Mouse (Mus musculus): ENCODE measurements at regions not wholly inside any gene's neighbourhood (a gene's known extent, or its start where the extent isn't known, plus 50 kb on each side); places are given as distances from the start of the nearest gene placed in this dataset.

DNA sequence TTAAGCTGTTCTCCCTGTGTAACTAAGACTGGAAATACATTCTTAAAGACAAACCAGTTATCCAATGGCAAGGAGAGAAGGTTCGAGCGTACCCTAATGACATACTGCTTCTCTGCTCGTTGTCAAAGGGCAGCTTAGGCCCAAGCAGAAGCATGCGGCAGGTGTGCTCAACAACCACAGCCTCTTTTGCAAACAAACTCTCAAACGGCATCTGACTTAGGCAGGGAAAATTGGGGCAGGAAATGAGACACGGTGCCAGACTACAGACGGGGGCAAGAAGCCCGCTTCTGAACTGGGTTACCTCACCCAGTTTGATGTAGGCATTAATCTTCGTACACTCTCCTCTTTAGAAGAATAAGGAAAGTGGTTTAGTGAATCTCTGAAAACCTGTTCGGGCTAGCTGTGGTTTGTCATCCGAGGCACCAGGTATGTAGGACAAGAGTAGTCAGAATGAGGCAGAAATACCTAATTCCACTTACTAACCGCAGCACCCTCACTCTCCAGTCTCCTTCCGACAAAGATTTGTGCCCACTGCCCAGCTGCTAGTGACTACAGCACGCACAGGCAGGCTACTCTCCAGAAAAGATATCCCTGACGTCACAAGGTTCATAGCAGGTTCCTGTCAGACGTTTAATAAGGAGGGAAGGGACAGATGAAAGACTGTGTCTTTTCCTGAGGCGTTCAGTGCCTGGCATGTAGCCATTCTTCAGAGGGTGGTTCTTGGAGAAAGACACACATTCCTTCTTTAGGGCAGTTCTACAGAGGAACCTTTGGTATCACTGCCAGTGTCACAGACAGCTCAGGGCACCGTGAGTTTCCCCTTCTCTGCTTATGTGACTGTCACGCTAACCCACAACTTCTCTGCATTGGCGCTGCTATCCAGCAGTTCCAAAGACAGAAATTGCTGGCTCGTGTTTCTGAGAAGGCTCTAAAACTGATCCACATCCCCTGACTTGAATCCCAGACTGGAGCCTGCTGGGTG is 175.8 kb downstream of the Tmx1 start:
- DNase-seq (ENCODE audit: low spot score in 2 of 2), result peak; percentile 26 to 40

DNA sequence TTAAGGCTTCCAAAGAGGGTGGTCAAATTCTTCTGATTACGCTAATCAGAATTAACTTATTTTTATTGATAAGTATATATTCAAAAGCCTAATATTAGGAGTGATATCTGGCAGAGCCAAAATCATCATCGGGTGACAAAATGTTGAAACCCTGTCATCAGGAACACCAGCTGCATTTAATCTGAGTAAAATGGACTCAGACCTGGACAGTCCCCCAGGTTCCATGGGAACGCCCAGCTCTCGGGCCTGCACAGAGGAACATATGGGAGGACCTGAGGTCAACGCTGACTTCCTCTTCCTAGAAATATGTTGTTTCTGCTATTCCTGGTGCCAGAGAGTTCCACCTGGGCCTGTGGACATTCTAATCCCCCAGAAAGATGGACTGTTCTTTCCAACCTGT is 176.5 kb downstream of the Tmx1 start:
- no peak for DNase-seq (ENCODE audit: low spot score in 2 of 2)

DNA sequence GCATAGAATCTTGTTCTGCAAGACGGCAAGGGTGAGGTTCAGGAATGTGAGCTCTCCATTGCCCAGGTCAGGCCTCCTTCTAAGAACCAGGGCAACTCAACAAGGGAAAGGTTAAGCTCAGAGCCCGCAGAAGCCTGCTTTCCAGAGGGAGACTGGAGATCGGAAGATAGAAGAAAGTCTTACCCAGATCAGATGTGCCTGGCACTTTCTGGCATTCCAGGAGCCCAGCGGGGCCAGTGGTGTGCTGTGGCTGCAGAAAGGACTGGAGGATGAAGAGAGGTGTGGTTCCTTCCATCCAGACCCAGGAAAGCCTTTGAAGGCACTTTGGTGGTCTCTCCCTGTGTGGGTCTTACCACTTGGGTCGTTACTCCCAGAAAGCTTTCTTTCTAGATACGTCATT is 178.4 kb downstream of the Tmx1 start:
- no peak for DNase-seq (ENCODE audit: low spot score in 2 of 2)

DNA sequence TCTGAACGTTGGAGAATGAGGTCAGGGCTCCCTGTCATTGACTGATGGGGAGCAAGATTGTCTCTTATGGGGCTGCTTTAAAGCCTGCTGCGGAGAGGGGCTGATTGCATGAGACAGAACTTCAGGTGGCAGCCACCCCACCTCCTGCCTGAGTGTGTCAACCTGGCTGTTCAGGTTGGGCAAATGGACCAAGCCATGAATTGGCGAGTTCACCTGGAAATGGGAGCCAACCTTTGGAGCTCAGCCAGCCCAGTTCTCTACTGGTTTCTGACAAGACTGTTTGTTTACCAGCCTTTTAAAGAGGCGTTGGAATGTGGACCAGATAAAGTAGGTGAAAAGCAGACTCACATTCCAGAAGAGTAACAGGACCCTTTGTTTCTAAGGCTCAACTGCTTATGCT is 180.3 kb downstream of the Tmx1 start:
- DNase-seq (ENCODE audit: low spot score in 2 of 2), result peak in 1 of 2 experiments; percentile 37

DNA sequence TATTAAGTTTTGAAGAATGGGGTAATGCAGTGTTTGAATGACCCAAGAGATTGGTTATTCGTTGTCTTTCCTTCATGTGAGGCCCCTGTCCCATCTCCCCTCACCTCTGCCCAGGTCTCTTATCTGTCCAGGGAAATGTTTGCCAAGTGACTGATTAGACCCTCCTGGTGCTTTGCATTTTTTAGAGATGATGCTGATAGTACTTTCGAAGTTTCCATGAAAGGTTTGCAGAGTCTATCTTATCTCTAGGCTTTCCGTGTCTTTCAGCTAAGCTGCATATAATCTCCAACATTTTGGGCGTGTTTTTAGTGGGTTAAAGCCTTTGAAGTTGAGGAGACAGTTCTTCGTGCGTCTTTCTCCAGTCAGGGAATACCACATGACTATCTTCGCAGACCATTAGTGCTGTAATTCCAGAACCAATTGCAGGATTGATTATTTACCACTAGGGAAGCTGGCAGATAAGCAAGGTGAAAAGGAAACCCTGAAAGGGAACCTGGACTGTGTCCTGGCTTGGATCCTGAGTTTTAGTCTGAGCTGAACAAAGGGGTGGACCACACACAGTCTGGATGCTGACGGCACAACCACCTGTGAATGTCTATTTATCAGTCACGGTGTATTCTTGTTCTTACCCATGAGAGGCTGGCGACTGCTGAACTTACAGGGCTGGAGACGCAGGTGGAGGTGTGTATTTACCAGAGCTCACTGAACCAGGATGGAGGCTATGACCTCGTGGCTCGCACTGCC is 180.9 kb downstream of the Tmx1 start:
- no peak for DNase-seq (ENCODE audit: low spot score in 2 of 2)

DNA sequence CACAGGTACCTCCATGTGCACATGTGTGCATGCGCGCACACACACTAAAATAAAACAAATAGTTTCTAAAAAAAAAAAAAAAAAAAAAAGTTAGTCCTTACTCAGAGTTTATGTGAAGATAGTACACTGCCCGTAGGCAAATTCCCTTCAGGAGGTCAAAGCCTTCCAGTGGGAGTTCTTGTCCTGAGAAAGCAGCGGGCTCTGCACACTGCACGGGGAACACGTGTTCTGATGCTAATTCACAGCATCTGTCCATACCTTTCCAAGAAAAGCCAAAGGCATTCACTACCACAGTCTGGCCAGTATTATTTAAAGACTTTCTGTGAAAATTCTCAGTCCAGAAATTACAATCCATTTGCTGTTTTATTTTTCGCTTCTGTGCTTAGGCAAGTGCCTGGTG is 183.1 kb downstream of the Tmx1 start:
- DNase-seq (ENCODE audit: low spot score in 2 of 2), result no peak

DNA sequence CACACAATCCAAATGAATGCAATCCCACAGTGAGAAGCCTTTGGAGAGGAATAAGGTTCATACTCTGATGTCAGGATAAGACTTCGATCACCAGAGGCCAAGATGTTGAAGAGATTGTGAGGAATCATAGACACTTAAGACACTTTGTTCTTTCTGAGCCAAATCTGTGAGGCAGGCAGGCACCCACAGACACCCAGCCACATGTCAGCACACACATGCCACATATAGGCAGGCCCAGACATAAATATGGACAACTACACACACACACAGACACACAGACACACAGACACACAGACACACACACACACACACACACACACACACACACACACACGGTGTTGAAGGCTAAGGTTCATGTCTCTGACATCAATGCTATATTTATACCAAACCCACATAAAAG is 185.1 kb upstream of the Frmd6 start:
- DNase-seq (ENCODE audit: low spot score in 2 of 2), result no peak

DNA sequence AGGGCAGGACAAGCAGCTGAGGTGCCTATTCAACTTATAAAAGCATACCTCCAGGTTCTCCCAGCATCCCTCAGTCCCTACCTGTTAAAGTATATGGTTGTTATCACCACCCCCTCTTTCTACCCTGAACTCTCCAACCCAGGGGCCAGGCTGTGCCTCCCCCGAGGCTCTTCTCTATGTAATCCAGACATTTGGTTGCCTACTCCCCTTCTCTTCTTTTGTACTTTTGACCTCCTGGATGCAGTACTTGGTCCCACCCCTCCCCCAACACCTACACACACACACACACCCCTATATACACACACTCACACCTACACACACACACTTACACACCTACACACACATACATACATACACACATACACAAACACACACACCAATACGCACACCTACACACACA is 180.4 kb upstream of the Frmd6 start:
- DNase-seq (ENCODE audit: low spot score in 2 of 2), result no peak

DNA sequence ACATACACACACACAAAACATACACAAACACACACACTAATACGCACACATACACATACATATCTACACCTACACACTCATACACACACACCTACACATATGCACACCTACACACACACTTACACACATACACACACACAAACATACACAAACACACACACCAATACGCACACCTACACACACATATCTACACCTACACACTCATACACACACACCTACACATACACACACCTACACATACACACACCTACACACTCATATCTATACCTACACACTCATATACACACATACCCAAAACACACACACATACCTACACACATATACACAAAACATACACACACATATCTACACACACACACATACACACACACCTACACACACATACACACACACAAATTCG is 179.9 kb upstream of the Frmd6 start:
- DNase-seq (ENCODE audit: low spot score in 2 of 2), result no peak

DNA sequence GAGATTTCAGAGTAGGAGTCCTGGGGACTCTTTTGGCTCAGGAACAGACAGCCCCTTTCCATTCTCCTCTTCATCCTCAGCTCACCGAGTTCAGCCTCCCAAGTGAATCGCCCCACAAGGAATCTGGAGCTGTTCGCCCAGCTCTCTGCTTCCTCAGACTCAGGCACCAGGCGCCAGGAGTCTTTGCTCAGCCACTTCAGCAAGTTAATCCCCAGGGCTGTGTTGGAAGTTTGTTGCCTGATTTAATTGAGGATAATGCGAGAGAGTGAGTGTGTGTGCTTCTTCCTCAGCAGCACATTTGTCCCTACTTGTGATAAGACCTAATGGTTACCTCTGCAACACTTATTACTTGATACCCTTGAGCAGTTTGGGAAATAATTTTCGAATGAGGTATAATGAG is 177.8 kb upstream of the Frmd6 start:
- no peak for DNase-seq (ENCODE audit: low spot score in 2 of 2)

DNA sequence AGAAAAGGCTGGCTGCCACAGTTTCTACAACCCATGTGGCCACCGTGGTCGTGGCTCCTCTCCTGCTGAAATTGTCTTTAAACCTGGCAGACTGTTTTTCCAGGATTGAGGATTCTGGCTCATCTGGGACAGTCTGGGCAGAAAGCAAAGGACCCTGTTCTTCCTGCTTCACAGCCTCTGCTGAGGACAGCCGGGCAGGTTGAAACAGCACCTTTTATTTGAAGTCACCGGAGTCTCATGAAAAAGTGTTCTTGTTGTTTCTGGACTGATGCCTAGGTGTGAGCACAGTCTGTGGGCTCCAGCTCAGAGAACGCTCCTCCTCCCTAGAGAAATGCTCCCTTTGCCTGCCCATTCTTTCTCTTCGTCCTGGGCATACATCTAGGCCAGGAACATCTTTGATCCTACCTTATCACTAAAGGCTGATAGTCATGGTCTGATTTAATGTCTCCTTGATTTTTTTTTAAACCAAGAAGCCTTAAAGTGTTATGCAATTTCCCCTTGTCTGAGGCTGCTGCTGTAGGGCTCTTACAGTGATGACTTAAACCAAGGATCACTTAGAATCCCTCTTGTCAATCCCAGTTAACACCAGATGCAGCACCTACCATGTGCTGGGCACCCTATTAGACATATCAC is 177.0 kb upstream of the Frmd6 start:
- DNase-seq (ENCODE audit: low spot score in 2 of 2), result peak; percentile 61 to 64

DNA sequence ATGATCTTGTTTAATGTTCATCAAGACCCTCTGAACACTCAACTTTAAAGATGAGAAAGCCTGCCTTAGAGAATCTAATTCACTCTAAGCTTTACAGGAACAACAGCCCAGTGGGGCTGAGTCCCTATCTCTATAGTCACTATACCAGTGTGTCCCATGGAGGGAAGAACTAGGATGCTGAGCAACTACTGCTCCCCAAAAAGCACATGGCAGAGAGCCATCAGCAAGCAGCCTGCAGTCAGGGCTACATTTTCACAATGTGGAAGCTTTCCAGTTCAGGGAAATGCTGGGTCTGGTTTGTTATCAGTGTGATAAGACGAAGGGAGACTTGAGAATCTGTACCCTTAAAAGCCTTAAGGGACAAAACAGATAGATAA is 176.5 kb upstream of the Frmd6 start:
- no peak for DNase-seq (ENCODE audit: low spot score in 2 of 2)

DNA sequence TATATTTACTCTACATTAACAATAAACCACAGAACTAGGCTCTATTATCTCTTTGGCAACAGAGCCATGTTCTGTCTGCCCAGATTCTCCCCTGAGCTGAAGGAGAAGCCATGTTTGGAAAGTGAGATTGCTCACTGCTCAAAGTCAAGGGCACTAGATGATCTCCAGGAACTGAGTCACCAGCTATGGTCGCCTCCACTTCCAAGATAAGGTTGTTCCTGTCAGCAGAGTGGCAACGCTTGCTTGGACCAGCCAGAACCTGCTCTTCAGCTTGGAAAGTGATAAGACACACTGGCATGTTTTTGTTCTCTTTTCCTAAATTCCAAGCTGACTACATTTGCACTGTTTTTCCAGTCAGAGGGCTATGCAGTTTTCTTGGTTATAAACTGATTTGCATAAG is 175.6 kb upstream of the Frmd6 start:
- peak in 1 of 2 experiments; percentile 41 for DNase-seq (ENCODE audit: low spot score in 2 of 2)

DNA sequence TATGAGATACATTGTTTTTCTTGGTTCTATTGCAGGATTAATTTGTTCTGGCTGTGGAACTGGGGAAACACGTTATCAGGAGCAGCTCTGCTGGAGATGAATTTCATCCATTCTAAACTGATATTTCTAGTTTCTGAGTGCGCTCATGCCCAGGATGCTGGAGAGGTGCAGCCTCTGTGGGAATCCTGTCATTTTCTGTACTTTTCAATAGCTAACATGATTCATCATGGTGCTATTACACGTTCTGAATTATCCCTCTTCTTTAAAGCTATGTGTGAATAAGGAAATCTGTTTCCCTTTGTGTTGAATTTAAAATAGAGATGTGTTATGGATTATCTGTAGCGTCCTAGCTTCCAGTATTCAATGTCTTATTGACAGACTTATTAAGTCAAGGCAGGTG is 174.8 kb upstream of the Frmd6 start:
- DNase-seq (ENCODE audit: low spot score in 2 of 2), result no peak

DNA sequence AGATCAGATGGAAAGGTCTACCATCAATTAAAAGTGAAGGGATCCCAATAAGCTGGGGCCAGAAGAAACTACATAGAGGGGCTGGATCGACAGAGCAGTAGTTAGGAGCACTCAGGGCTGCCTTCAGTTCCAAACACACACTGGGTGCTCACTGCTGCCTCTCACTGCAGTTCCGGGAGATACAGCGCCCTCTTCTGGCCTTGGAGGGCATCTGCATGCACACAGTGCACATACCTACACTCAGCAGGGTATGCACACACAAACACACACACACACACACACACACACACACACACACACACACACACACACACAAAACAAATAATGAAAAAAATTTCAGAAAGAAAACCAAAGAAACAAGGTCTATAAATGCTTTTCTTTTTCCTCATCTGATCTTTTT is 172.6 kb upstream of the Frmd6 start:
- DNase-seq (ENCODE audit: low spot score in 2 of 2), result no peak

DNA sequence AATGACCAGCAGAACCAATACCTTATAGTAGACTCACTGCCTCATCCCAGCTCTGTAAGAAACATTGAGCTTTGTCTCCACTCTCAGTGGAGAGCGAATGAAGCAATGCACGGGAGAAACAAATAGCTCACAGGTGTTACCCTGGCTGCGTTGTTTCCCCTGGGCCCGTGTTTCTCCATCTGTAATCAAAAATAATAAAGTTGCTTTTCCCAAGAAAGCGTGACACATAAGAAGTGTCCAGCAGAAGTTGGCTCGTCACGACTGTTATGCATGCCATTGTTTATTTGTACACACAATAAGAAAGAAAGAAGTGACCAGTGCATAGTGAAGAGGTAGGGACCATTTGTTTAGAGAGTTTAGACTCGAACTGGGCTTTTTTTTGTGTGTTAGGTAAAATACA is 171.3 kb upstream of the Frmd6 start:
- DNase-seq (ENCODE audit: low spot score in 2 of 2), result no peak

DNA sequence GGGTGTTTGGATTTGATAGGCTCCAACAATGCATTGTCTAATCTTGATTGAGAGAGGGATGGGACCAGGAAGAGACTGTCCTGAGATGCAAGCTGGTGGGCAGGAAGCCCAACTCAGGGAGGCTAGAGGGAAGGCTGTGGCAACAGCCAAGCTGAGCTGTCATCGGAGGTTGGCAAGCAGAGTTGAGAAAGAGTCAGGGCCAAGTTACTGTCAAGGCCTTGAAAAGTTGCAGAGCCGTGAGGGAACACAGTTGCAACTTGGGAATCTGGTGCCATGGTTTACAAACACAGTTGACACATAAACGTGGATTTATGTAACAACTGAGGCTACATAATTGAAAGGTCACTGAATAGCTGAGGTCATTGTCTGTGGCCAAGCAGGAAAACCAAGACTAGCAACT is 170.8 kb upstream of the Frmd6 start:
- DNase-seq (ENCODE audit: low spot score in 2 of 2), result peak; percentile 56 to 82

DNA sequence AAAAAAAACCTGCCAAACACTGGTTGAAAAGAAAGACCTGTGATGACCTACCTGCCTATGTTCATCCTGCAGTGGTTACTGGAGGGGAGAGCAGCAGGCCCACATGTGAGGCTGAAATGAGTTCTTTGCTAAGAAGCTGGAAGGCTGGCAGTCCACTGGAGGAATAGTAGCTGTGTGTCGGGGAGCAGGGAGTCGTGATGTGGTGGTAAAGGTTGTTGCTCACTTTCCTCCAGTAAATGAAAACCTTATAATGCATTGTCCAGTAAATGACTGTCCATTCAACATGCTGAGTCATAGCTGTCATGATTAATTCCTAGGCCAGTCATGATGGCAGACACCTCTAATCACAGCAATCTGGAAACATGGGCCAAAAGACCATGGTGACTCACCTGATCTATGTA is 169.9 kb upstream of the Frmd6 start:
- no peak for DNase-seq (ENCODE audit: low spot score in 2 of 2)

DNA sequence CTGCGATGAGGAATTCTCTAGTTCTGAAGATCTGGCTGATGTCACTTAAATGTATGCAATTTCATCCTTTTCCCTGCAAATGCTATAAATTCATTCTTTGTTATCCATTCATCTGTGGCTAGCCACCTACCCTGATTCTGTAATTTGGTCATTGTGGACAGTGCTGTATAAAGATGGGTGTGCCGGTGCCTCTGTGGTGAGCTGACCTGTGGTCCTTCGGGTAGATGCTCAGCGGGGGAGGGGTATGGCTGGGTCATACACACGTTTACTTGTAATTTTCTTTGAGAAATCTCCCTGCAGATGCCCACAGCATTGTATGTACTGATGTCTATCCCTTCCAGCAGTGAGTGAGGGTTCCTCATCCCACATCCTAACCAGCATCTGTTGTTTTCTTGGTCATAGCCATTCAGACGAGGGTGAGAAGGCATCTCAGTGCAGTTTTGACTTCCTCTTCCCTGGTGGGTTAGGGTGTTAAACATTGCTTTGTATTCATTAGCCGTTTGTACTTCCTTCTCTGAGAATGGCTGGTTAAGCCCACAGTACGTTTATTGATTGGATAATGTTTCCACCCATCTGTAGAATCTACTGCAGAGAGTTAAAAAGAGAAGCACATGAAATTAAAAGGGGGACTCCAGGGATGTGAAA is 169.3 kb upstream of the Frmd6 start:
- DNase-seq (ENCODE audit: low spot score in 2 of 2), result no peak

DNA sequence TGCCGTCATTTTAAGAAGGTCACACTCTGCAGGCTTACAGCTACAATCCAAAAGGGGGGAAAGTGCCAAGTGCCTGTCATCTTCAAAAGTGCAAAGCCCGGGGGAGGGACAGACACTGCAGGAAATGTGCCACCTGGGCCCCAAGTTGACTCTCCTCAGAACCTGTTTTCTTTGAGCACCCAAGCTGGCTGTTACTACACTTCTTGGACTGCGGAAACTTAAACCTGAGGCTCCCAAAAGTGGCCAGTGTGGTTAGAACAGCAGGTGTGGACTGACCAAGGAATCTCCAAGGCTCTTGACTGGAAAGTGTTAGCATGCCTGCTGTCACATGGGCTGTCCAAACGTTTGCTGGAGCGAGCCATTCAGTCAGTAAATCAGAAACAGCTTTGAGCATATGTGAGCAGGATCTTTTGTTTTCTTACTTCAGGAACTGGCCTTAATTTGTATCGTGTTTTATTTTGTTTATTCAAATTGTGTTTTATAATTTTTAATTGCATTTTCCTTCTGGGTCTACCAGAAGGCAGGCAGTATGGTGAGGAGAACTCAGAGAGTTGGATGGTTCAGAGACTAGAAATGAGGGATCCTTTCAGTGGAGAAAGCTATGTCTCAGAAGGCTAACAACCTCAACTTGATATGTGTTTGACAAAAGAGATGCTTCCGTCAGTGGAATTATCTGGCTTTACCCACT is 168.4 kb upstream of the Frmd6 start:
- no peak for DNase-seq (ENCODE audit: low spot score in 2 of 2)

DNA sequence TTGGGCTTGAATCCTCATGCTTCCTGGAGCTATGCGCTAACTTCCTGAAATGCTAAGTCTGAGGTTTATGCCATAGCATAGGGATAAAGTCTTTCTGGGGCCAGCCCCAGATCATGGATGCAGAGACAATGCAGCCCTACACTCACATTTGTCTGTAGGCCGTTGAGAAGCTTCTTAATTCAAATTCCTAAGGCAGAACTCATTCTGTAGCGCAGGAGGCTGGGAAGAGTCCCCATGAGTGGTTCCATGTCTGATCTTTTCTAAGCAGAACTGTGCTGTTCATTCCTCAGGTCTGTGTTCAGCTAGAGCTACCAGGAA is 167.9 kb upstream of the Frmd6 start:
- DNase-seq (ENCODE audit: low spot score in 2 of 2), result no peak

DNA sequence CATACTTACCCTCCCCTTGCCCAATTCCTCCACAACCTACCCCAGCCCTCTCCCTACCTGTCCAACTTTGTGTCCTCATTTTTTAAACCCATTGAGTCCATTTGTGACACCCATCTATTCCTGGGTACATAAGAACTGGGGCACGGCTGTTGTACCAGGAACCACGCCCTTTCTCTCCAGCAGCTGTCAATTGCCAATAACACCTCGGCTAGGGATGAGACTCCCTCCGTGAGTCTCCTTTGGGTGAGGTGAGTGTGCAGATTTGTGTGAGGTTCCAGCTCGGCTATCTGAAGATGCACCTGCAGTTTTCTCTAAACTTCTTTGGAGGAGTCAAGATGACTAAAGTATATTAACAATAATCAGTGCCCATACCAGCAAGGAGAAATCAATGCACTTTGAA is 167.2 kb upstream of the Frmd6 start:
- no peak for DNase-seq (ENCODE audit: low spot score in 2 of 2)

Measured in urinary bladder, postnatal 36 days (tissue).